In the genomic region with DNA sequence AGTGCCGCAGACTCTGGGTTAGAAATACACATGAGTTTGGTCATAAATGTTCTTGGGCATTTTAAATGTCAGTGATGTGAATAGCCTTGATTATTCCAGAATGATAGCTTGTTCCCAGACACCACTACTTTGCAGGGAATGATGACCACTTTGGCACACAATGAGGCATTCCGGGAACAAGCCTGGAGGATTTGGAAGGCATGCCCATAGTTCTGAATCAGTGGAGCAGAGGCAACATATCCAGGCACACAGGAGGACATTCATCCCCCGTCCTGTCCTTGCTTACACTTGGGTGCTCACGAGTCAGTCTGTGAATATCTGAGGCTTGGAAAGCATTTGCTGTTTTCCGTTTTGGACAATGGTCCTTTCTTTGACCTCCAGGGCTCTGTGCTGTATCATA, we compare ENCODE assay signal across 11 mouse cellular contexts.
A peak's percentile ranks its signal among the peaks of the same experiment; 100 is the strongest.
DNase-seq lines count a peak whose midpoint lies in the region; ATAC-seq lines count a peak whose summit lies in the region.
"Had no signal": no experiment of that assay in that cellular context is flagged by ENCODE, and none has a peak within 500 bp of the region (broad histone marks: within the 10 kb centered on the region; RNA-seq: fewer than 3 reads in every experiment).

No protein-coding gene starts in this region.

- DNase-seq in gastrocnemius, adult 18-20 months (ENCODE audit: low spot score) = peak; percentile 47
- no peak for DNase-seq in gastrocnemius, postnatal 4 days (ENCODE audit: low spot score in 2 of 2)
- peak; percentile 37 for DNase-seq in left cerebral cortex, postnatal 4 days
- no peak for DNase-seq in left cerebral cortex, adult 18-20 months (ENCODE audit: low spot score in 2 of 2)
- DNase-seq in adipocyte (ENCODE audit: low spot score) = peak; percentile 40
- peak; percentile 52 for DNase-seq in heart, postnatal 10 days
- DNase-seq: cerebellum, adult 9-11 months; thymus, postnatal 14 days had no signal

- intact Hi-C loops in left cerebral cortex, postnatal 4 days (cut with DNase I) = no loop called here
- intact Hi-C loops in heart, postnatal 10 days (cut with DNase I) = no loop called here

- ATAC-seq in erythroblast, adult 5-6 weeks (replicated peaks; ENCODE audit: low FRiP score, poor library complexity, severe bottlenecking) = no peak
- no peak for ATAC-seq in granulocyte monocyte progenitor cell, adult 5-6 weeks (replicated peaks; ENCODE audit: poor library complexity, severe bottlenecking)
- ATAC-seq: intestine, embryonic 16.5 days had no signal

Comparison
In these comparisons a context has a peak if more than half of its experiments do, and no peak if none do; other contexts are left out.
1. DNase-seq: peak in gastrocnemius, adult 18-20 months (single experiment), left cerebral cortex, postnatal 4 days (single experiment), adipocyte (single experiment) and heart, postnatal 10 days (2 of 2); none in gastrocnemius, postnatal 4 days (0 of 2) and left cerebral cortex, adult 18-20 months (0 of 2).